Mouse (Mus musculus): ENCODE data around the gene Kcnc2.
"Not testable (repeated sequence)": the region's sequence is repeated elsewhere in the genome, so short reads cannot be mapped to it uniquely, and the experiment has no call there.

The Kcnc2 gene

DNA sequence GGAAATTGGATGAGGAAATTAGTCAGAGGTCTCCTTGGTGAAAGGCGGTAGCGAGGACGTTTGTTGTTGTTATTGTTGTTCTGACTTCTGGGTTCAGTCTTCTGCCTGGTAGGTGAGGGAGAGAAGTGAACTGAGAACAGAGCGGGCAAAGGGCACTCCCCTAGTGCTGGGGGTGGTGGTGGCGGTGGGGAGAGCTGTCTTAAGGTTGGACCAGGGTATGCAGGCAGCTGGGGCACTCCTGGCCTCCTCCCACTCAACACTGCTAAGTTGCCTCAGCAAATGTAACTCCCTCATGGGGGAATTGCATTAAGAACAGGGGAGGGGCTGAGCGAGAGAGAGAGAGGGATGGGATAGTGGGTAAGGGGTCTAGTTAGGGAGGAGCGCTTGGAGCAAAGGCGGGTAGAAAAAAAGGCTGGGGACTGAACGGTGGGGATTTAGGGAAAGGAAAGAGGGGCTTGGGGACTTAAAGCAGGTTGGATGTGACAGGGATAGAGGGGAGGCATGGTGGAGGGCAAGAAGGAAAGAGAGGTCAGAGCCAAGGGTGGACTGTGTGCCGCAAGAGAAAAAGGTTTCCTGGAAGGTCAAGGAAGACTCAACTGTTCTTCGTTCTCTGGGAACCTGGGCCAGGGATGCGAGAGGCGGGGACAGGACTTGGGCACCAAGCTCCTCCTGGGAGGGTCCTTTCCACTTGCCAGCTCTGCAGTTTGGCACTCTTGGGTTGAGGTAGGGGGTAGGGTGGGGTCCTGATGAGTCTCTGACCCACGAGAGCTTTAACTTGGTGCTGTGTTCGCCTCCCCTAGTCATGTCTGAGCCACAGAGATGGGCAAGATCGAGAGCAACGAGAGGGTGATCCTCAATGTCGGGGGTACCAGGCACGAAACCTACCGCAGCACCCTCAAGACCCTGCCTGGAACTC, at the start of gene Kcnc2:
Kcnc2 (plus strand) TSS at position 235 of the 916 bp plus-strand sequence.
- DNase-seq (ENCODE audit: low spot score) = no peak

DNA sequence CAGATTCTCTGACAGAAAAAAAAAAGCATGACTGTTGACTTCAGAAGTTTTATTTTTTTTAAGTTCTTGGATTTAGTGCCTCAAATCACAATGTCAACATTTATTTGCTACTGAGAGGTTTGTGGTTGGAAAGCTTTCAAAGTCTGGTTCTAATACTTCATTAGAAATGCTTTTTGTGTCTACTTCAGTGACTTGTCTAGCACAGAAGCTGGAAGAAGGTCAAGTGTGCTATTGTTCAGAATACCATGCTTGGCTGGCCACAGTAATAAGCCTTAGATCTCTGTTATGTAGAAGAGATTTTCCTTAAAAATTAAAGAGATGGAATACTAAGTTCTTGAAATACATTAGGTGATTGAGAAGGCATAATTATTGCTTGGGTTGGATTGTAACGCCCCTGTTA, 43.8 kb upstream of the Kcnc2 start:
- peak; percentile 44 for DNase-seq (ENCODE audit: low spot score)

DNA sequence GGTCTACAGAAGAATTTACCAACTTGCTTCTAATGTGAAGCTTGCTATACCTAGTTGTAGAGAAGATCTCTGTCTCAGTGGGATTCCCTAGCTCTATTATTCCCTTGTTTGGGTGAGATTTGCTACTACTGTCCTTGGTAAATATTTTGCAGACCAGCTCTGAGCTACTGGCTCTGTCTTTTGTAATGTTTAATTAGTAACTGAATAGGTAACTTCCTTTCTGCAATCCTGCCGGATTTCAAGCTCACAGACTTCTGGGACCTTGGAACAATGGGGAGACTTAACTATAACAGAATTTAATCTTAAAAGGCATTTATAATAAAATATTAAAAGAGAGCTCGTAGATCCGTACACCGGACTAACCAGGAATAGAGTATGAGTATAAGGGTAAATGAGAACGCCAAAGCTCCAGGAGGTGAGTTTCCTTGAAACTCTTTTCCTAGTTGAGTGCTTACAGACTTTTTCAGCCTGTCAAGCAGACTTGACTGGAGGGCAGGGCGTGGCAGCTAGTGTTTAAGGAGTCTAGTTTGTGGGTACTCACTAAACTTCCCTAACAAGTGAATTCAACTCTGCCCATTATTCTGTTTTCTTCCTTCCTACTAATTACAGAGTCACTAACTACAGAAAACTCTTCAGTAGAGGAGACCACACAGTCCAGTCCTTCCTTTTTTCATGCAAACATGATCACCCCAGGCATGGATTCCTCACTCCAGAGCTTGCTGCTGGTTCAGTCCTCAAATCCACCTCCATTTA, 41.7 kb upstream of the Kcnc2 start:
- DNase-seq (ENCODE audit: low spot score) = not testable (repeated sequence)

DNA sequence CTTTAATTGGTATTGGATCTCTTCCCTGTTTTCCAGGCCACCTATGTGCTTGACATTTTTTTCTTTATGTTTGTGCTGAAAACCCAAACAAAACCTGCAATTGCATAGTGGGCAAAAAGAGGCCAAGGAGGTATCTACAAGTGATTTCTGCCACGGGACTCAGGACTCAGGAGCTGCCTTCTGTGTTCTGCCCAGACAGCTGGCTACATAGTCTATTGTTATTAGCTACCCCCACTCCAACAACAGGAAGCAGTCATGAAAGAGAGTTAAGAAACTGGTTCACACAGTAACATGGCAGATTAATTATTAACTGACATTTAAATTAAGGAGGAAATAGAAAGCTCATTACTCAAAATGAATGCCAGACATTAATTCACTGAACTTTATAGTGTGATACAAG, 38.2 kb upstream of the Kcnc2 start:
- DNase-seq (ENCODE audit: low spot score) = not testable (repeated sequence)

DNA sequence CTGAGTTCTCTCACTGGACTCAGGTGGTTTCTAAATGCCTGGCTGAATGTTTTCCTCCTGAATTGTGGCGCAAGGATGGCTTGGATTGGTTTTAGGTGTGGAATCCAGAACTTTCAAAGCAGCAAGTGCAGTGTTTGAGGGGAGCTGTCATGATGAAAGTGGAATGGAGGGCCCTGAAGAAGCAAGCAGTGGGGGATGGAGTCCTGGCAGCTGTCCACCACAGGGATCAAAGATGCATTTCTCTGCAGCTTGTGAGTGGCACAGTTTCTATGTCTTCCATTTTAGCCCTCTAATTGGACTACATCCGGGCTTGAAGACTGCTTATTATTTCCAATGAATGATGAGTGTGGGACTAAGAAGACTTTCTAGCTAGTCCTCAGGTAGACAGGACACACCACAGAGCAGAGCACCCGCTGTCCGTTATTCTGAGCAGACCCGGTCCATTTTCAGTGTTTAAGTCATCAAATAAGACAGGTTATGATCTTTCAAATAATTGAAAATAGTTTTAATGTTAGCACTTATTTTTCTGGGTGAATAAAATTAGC, 35.5 kb upstream of the Kcnc2 start:
- not testable (repeated sequence) for DNase-seq (ENCODE audit: low spot score)

DNA sequence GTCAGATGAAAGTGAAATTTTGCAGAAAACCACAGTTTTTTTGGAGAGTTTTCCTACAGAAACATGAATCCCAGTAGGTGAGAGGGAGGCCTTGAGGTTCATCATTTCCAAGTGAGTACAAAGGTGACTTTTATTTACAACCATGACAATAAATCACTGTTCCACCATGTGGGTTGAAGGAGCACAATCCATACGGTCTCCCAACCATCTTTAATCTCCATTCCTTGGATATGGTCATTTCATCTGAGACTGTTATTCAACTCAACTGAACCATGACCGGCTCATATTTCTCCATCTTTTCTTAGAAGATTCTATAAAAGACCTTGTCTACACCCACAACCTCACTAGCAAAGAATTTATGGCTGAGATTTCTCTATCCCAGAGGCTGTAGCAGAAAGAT, 22.6 kb upstream of the Kcnc2 start:
- no peak for DNase-seq (ENCODE audit: low spot score)

DNA sequence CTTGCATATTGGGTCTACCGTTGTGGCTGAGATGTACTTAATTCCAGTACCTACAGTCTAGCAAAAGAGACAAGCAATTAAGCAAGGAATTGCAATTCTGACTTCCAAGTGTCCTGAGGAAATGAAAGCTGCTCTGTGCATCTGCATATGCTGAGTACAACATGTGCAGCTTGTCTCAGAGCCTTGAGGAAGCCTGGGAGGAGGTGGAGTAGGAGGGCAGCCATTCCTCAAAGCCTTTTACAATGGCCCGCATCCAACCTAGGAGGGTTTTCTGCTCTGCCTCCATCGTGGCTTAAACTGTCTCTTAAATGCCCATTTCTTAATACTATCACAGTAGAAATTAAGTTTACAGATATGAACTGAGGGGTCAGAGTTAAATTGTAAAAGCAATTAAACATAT, 7.5 kb upstream of the Kcnc2 start:
- no peak for DNase-seq (ENCODE audit: low spot score)

DNA sequence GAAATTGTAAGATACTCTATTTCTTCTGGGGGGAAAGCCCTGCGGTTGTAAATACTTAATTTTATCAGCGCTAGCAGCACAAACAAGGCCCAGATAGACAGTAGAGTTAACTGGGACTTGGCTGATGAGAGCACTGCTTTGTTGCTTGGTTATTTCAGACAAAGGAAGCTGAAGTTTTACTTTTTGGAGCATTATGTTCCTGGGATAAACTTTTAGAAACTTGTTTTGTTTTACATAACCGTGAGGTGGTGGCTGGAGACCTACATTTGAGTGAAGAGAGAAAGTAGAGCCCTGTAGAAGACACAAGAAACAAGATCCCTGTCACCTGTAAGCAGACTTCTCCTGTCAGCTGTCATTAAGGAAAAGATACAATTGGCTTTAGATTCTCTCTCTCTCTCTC, 1.4 kb upstream of the Kcnc2 start:
- no peak for DNase-seq (ENCODE audit: low spot score)

DNA sequence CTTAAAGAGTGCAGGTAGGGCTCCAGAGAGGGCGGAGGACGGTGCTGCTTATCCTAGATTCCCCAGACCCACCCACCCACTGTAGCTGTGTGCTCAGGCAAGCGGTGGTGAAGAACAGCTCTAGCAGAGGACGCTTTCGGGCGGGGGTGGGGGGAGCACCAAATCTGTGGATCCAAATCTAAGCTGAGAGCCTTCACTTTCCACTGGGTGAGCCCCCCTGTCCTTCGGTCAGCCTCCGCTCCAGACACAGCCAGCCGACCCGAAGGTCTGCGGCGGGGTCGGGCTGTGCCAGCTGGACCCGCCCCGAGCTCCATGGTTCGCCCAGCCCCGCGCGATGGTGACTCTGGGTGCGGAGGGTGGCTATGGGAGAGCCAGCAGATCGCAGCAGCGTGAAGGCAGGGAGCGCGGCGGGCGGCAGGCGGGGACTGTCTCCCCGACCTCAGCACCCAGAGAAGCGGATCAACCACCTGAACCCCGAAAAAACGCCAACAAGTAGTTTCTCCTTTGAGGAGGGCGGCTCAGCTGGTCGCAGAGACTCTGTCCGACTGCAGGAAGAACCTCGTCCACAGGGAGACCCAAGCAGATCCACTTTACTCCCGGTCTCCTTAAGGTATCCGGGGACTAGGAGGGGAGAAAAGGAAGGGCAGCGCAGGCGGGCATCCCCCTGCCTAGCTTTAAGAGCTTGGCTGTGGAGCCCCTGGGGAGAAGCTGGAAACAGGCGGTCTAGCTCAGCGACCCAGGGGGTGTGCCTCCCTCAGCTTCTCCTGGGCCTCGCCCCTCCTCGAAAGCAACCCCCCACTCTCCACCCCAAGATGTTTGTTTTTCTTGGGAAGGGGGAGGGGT, 761 bp upstream of the Kcnc2 start:
- no peak for DNase-seq (ENCODE audit: low spot score)

DNA sequence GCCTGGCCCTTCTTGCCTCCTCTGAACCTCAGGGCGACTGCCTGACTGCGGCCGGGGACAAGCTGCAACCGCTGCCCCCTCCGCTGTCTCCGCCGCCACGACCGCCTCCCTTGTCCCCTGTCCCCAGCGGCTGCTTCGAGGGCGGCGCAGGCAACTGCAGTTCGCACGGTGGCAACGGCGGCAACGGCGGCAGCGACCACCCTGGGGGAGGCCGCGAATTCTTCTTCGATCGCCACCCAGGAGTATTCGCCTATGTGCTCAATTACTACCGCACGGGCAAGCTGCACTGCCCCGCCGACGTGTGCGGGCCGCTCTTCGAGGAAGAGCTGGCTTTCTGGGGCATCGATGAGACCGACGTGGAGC, 863 bp downstream of the Kcnc2 start:
- DNase-seq (ENCODE audit: low spot score) = no peak

DNA sequence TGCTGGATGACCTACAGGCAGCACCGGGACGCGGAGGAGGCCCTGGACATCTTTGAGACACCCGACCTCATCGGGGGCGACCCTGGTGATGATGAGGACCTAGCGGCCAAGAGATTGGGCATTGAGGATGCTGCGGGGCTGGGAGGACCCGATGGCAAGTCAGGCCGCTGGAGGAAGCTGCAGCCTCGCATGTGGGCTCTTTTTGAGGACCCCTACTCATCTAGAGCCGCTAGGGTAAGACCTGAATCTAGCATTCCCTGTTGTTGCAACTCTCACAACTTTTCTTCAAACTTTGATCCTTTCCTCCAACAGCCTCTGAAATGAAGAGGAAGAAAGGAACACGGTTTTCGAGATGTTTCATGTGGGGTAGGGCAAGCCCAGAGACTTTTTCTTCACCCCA, 1.2 kb downstream of the Kcnc2 start:
- no peak for DNase-seq (ENCODE audit: low spot score)

DNA sequence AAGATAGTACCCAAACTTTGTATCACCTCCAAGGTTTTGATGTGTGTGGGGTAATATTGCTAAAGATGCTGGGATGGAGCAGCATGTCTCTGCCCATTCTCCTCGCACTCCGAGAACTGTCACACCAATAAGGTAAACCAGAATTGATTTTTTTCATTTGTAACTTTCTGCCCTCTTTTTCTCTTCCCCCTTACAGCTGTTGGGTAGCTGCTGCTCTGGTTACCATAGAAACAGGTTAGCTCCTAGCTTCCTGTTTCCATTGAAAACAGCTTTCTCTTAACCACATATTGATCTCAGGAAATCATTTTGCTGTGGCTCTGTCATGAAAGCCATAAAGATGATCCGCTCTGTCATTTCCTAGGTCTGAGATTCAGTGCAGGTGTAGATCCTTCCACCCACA, 7.1 kb downstream of the Kcnc2 start:
- DNase-seq (ENCODE audit: low spot score) = no peak

DNA sequence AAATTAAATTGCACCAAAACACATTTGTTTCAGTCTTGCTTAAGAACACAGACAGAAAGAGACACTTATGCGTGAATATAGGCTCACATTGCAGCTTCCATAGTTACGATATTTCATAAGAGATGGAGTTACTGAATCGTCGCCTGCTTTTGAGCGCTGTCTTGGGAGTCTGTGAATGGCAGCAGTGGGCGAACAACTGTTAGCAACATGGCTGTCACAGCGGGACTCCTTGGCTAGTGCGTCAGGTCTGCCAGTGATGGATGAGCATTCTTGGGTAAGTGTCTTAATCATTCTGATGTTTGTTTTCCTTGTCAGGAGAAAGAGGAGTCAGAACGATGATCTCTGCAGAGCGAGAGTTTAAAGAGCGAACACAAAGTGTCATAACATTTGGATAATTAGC, 44.2 kb downstream of the Kcnc2 start:
- DNase-seq (ENCODE audit: low spot score) = peak; percentile 28

DNA sequence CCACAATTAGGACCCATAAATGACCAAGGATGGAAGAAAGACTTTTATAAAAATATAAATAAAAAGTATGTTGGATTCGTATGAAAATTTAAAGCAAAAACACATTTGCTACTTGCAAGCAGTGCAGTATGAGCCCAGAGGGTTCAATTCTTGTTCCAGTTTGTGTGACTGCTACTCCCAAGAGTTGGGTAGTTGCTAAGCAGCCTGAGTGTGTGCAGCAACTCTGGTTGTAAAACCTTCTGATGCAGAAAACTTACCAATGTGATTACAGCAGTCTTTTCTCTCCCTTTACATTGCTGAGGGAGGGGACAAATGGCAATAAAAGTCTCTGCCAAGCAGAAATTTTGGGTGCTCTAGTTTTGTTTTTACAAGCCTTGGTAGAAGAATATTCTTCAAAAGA, 46.9 kb downstream of the Kcnc2 start:
- no peak for DNase-seq (ENCODE audit: low spot score)

DNA sequence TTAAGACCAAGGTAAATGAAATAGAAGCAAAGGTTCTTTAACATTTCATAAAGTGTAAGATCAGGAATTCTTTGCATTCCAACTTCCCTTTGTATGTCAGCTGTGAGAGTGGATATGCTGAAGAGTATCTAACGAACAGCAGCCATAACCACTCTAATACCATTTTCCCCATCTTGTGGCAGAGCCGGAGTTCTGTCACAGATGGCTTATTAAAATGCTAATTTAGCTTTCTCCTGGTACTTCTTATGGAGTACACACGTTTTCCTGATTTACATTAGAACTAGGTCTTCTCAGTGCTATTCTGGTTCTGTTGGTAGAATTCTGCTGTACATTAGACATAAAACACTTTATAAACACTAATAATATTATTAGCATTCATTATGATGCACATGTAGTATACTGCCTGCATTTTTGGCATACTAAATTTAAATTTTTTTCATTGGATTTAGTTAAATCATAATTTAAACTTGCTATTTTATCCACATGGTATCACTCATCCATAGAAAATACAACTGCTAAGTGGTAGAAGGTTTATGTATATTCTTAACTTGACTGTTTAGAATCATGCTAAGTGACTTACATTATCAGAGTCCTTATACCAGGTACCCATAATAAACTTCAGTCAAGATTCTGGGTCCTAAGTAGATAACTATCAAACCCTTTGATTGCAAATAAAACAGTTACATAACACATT, 86.9 kb downstream of the Kcnc2 start:
- DNase-seq (ENCODE audit: low spot score) = no peak

DNA sequence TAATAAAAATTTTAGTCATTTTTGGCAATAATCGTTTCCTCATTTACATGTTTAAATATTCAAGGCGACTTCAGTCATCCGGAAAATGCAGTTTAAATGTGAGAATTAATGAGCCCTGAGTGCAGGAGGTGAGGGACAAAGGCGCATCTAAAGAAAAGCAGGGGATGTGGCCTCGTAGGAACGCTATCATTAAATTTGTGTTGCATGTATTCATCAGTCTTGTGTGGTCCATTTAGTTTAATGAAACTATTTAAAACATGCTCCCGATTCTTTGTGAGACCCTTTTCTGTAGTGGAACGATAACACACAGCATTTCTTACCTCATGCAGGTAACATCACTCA, 87.4 kb downstream of the Kcnc2 start:
- no peak for DNase-seq (ENCODE audit: low spot score)

DNA sequence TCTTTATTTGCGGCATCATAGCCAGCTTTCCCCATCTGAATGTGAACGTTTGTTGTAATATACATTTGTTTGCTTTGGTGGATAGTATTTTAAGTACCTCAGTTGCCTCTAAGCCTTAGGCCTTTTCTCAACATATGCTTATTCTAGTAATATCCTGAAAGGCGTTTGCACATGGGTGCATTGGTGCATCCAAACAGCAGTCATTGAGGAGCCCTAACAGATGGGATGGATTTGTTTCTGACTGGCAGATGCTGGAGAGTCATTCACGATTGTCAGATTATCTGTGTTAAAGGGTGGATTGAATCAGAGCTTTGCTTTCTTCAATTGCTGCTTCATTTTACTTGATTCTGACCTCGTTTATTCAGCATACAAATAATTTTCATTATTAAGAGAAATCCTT, 89.8 kb downstream of the Kcnc2 start:
- DNase-seq (ENCODE audit: low spot score) = no peak

DNA sequence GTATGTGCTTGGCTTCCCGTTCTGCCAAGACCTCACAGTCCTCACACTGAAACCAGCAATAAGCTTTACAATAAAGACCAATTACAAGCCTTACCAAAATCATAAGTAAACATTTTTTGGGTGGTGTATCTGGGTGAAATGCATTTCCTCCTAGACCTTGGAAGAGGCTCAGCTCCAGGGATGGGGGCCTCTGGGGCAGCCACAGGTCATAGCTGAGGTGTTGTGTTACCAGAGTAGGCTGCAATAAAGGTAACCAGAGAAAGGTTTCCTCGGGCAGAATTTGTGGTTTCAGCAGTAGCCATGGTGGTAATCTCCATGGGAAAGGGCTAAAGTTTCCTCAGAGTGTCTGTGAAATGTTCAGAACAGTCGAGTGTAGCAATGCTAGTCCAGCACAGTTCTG, 97.4 kb downstream of the Kcnc2 start:
- DNase-seq (ENCODE audit: low spot score) = peak; percentile 82

DNA sequence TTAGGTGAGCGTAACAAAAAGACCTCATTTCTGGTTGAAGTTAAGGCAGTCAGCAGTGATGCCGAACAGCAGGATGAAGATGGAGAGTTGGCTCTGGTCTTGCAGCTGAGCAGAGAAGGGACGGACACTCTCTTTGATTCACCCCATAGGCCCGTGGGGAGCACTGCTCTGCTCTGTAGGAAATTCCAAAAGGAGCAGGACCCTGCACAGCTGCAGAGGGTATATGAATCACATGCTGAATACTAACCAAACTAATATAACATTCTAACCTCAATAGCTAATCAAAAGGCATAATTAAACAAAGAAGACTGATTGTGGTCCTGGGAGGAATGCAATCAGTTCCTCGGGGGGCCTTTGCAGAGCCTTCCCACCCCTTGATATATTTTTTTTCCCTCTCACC, 106.2 kb downstream of the Kcnc2 start:
- DNase-seq (ENCODE audit: low spot score) = no peak

DNA sequence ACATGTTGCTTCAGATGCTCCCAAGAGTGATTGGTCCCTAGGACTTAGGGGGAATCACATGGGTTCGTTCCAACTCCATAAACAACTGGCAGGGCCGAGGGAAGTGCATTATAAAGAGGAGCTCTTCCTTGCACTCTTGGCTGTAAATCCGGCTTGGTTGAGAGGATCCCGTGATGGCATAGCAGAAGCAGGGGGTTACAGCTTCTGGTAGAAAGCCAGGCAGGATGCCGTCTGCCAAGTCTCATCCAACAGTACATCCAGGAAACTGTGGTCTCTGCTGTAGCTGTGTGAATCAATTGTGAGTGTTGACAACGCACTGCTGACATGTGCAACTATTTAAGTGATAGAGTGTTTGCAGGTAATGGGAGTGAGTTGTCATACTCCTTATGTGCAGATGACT, 107.5 kb downstream of the Kcnc2 start:
- no peak for DNase-seq (ENCODE audit: low spot score)

DNA sequence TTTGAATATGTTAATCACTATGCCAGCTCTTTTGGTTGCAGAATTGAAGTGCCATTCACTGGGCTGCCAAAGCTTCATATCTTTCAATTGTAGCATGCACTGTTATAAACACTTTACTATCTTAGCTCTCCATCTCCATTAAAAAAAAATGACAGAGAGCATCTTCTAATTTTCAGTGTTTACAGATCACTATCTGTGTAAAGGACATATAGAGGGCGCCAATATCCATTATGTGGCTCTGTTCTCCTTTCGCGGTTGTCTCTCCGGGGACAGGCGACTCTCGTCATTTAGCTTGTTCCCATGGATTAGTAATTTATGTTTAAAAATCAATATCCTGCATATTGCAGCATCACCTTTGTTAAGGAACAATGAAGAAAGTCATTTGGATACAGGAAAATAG, 109.7 kb downstream of the Kcnc2 start:
- no peak for DNase-seq (ENCODE audit: low spot score)

Data from adipocyte (in vitro differentiated cells).